Mouse (Mus musculus) hindbrain, embryonic 13.5 days (tissue): Measurements from ENCODE around the gene Mrpl24. TPM values are rescaled to one million over a fixed set of nuclear protein-coding genes. Genes with fewer than 3 reads are reported as not detected.
"Not testable (repeated sequence)": the region's sequence is repeated elsewhere in the genome, so short reads cannot be mapped to it uniquely, and the experiment has no call there.

Experiments
- ATAC-seq: fragments of 200-750 bp; cut with Nextera tagmentation; 2 replicates; pipeline ENCODE4 v1.8.0; 2017; ENCODE audit warnings: moderate TSS enrichment; ENCODE audit not compliant: low FRiP score
- H3K27ac ChIP-seq: fragments of 300-500 bp; sonication (generic); 2 replicates; pipeline ENCODE4 v1.5.1; 2015; ENCODE audit warnings: inconsistent platforms, mild to moderate bottlenecking, moderate library complexity
- H3K27me3 ChIP-seq: fragments of 300-500 bp; sonication (generic); 2 replicates; pipeline ENCODE4 v1.6.1; 2015; ENCODE audit warnings: mild to moderate bottlenecking, inconsistent platforms
- H3K36me3 ChIP-seq: fragments of 300-500 bp; sonication (generic); 2 replicates; pipeline ENCODE4 v1.6.1; 2015; ENCODE audit warnings: mild to moderate bottlenecking, inconsistent platforms
- H3K4me1 ChIP-seq: fragments of 300-500 bp; sonication (generic); replicated peaks from 2 replicates; pipeline ENCODE4 v1.6.1; 2015; ENCODE audit warnings: inconsistent platforms
- H3K4me2 ChIP-seq: fragments of 300-500 bp; sonication (generic); 2 replicates; pipeline ENCODE4 v1.6.1; 2015; ENCODE audit warnings: inconsistent platforms, mild to moderate bottlenecking, moderate library complexity
- H3K4me3 ChIP-seq: fragments of 300-500 bp; sonication (generic); 2 replicates; pipeline ENCODE4 v1.5.1; 2015; ENCODE audit warnings: mild to moderate bottlenecking, inconsistent platforms
- H3K9ac ChIP-seq: fragments of 300-500 bp; sonication (generic); 2 replicates; pipeline ENCODE4 v1.6.1; 2015; ENCODE audit warnings: mild to moderate bottlenecking, inconsistent platforms
- H3K9me3 ChIP-seq: fragments of 300-500 bp; sonication (generic); 2 replicates; pipeline ENCODE4 v1.6.1; 2016; ENCODE audit warnings: inconsistent platforms
- WGBS: fragments of 180-500 bp; shearing (Covaris S2); methylation state at CpG from one replicate; pipeline ENCODE4 v1.1.7; 2015; 5-methylcytosine and 5-hydroxymethylcytosine counted together
- polyA plus RNA-seq: library from polyadenylated mRNA; unstranded; fragments of >200 nt; fragmentation: Nextera tagmentation; extraction: Ambion mirVana; gene quantifications from 2 replicates; pipeline ENCODE4 v1.2.1, GENCODE M21; 2015

Gene Mrpl24
- 63.9 and 70.1 TPM in 2 replicates for polyA plus RNA-seq

GRCm38 (mm10) chr3:87919336-87920108, at the start of gene Mrpl24:
TSS of gene Mrpl24 (plus strand) at chr3:87919506.
- Histone ChIP-seq H3K9me3 (no peaks in the 10 kb centered on the region), H3K4me2 (peak within 1 kb of the TSS; percentile 91), H3K4me3 (peak within 1 kb of the TSS; percentile 71), H3K4me1 (peaks cover 17% of the 10 kb centered on the region), H3K9ac (peak within 1 kb of the TSS; percentile 81), H3K27me3 (no peaks in the 10 kb centered on the region), H3K36me3 (peaks cover 53% of the 10 kb centered on the region), H3K27ac (peak within 1 kb of the TSS; percentile 86)
- ATAC-seq, result peak; percentile 86
- WGBS, result under 1% methylated on average over 30 of the region's 30 CpGs

GRCm38 (mm10) chr3:87877730-87878129, 41.6 kb upstream of the Mrpl24 start:
- Histone ChIP-seq H3K4me3 (no peak overlapping the region), H3K4me1 (peaks cover 3% of the 10 kb centered on the region; the same call in 1 of the 2 replicates), H3K4me2 (no peak overlapping the region), H3K9ac (no peak overlapping the region), H3K27ac (no peak overlapping the region), H3K9me3 (no peaks in the 10 kb centered on the region), H3K36me3 (peaks cover 23% of the 10 kb centered on the region), H3K27me3 (no peaks in the 10 kb centered on the region)
- no peak for ATAC-seq
- WGBS, result 98% methylated on average over 4 of the region's 4 CpGs

GRCm38 (mm10) chr3:87884291-87884690, 35.0 kb upstream of the Mrpl24 start:
- Histone ChIP-seq H3K9me3 (no peaks in the 10 kb centered on the region), H3K27ac (peak overlapping the region; percentile 89; the same call in 1 of the 2 replicates), H3K4me2 (peak overlapping the region; percentile 89), H3K9ac (peak overlapping the region; percentile 96), H3K36me3 (peaks cover 20% of the 10 kb centered on the region), H3K27me3 (no peaks in the 10 kb centered on the region), H3K4me1 (peaks cover 24% of the 10 kb centered on the region), H3K4me3 (peak overlapping the region; percentile 99)
- 1% methylated on average over 3 of the region's 3 CpGs for WGBS
- no peak for ATAC-seq

DNA sequence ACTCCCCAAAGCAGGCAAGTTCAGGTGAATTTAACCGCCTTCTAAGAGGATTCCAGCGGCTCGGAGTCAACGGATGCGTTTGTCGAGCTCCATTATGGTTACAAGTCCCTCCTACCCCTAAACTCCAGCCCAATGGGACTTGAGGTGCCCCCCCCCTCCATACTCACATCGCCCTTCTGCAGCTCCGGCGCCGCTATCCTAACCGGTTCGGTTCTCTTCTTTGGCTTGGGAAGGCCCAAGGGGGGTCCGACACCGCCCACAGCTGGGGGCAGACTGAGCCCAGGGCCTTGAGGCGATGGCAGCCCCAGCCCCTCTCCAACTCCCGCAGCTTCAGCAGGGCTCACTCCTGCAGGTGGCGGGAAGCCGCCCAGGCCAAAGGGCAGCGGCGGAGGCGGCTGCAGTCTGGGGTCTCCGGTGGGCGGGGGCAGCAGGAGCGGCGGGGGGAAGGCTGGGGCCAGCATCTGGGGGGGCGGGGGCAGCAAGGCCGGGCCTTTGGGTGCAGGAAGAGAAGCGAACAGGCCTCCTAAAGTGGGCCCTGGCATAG, 34.5 kb upstream of the Mrpl24 start:
- Histone ChIP-seq H3K9ac (peak overlapping the region; percentile 96), H3K27me3 (no peaks in the 10 kb centered on the region), H3K4me3 (peak overlapping the region; percentile 99), H3K27ac (peak overlapping the region; percentile 89), H3K9me3 (no peaks in the 10 kb centered on the region), H3K4me2 (peak overlapping the region; percentile 89), H3K4me1 (peaks cover 24% of the 10 kb centered on the region), H3K36me3 (peaks cover 18% of the 10 kb centered on the region)
- ATAC-seq, result peak; percentile 11; the same call in 1 of the 2 replicates
- under 1% methylated on average over 25 of the region's 28 CpGs for WGBS

DNA sequence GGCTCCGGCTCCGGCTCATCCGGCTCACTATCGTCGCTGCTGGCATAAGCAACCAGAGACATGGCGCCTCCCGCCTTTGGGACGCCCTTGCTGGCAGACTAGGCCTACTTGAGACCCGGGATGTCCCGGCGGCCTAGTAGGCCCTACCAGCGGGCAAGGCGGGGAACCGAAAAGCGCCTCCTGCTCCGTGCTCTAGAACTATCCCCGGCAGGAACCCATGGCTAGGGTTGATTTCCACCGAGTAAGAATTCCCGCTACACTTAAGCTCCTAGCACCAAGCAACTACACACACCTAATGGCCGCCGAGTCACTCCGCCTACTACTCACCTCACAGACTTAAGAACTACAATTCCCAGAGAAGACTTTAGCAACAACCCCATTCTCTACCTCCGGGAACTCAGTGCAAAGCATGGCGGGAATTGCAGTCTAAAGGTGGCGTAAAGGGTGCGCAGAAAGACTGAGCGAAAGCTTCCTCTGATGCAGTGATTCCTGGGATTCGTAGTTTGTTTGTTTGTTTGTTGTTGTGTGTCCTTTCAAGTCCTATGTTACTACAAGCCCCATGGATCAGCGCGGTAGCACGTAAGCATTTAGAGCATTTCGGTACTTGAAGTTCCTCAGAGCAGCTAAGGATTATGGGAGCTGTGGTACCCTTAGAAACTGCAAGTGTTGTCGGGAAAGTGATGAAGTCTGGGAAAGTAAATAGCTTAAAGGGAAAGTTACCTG, 33.9 kb upstream of the Mrpl24 start, which contains the start of gene Prcc:
Gene Prcc (minus strand): TSS at position 328 of the 723 bp plus-strand sequence.
- Histone ChIP-seq H3K4me3 (peak within 1 kb of the TSS; percentile 99), H3K27me3 (no peaks in the 10 kb centered on the region), H3K4me2 (peak within 1 kb of the TSS; percentile 89), H3K27ac (peak within 1 kb of the TSS; percentile 89), H3K4me1 (peaks cover 24% of the 10 kb centered on the region), H3K9me3 (no peaks in the 10 kb centered on the region), H3K36me3 (peaks cover 13% of the 10 kb centered on the region), H3K9ac (peak within 1 kb of the TSS; percentile 96)
- WGBS, result 0% methylated on average over 33 of the region's 33 CpGs
- peak; percentile 98 for ATAC-seq

DNA sequence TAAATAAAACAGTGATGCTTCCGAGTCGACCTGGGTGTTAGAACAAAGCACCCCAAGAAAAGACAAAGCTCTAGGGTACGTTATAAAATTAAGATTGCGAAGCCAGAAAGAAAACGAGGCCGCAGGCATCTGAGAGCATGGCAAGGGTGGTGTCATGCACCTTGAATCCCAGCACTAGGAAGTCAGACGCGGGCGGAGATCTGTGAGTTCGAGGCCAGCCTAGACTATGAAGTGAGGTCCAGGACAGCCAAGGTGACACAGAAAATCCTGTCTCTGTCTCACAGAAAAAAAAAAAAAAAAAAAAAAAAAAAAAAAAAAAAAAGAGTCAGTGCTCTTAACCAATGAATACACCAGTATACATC, 33.3 kb upstream of the Mrpl24 start:
- peaks cover 24% of the 10 kb centered on the region for H3K4me1 ChIP-seq
- H3K9me3 ChIP-seq, result no peaks in the 10 kb centered on the region
- peaks cover 9% of the 10 kb centered on the region; the same call in 1 of the 2 replicates for H3K36me3 ChIP-seq
- no peaks in the 10 kb centered on the region for H3K27me3 ChIP-seq
- WGBS, result 15% methylated on average over 10 of the region's 10 CpGs
- peak overlapping the region; percentile 99 for H3K4me3 ChIP-seq
- ATAC-seq, result peak; percentile 33
- peak overlapping the region; percentile 48 for H3K4me2 ChIP-seq
- H3K9ac ChIP-seq, result peak overlapping the region; percentile 59; the same call in 1 of the 2 replicates
- H3K27ac ChIP-seq, result no peak overlapping the region

- no peak for ATAC-seq
- H3K4me3 ChIP-seq, result peak overlapping the region; percentile 99
- H3K9ac ChIP-seq, result no peak overlapping the region
- H3K36me3 ChIP-seq, result peaks cover 6% of the 10 kb centered on the region; the same call in 1 of the 2 replicates
- H3K4me1 ChIP-seq, result peaks cover 24% of the 10 kb centered on the region
- no peaks in the 10 kb centered on the region for H3K27me3 ChIP-seq
- 87% methylated on average over 6 of the region's 6 CpGs for WGBS
- peak overlapping the region; percentile 48 for H3K4me2 ChIP-seq
- no peaks in the 10 kb centered on the region for H3K9me3 ChIP-seq
- no peak overlapping the region for H3K27ac ChIP-seq
Measured at GRCm38 (mm10) chr3:87886416-87886815, 32.9 kb upstream of the Mrpl24 start.

- H3K4me1 ChIP-seq, result peaks cover 22% of the 10 kb centered on the region
- ATAC-seq, H3K4me3 ChIP-seq, H3K9me3 ChIP-seq, H3K9ac ChIP-seq, H3K4me2 ChIP-seq, H3K27me3 ChIP-seq, H3K36me3 ChIP-seq, H3K27ac ChIP-seq: not testable (repeated sequence)
- 88% methylated on average over 4 of the region's 4 CpGs for WGBS
Measured at GRCm38 (mm10) chr3:87887400-87887799, 31.9 kb upstream of the Mrpl24 start.

DNA sequence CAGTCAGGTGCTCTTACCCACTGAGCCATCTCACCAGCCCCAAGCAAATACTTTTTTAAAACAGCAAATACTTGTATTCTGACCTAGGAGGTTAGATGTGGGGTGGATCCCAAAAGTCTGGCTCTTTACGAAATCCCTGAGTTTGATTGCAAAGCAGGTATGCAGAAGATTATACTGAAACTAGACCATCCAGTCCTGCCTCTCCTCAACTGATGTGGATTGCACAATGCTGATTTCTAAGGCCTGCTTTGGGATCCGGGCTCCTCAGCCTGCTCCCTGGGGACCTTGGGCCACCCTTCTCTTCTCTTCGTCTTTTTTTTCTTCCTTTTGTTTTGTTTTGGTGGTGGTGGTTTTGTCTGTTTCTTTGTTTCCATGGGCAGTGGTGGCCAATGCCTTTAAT, 27.8 kb upstream of the Mrpl24 start:
- ATAC-seq, result no peak

GRCm38 (mm10) chr3:87893367-87893905, 25.9 kb upstream of the Mrpl24 start:
- Histone ChIP-seq H3K4me2 (no peak overlapping the region), H3K27me3 (no peaks in the 10 kb centered on the region), H3K4me3 (no peak overlapping the region), H3K4me1 (no peaks in the 10 kb centered on the region), H3K9me3 (no peaks in the 10 kb centered on the region), H3K36me3 (no peaks in the 10 kb centered on the region), H3K27ac (no peak overlapping the region), H3K9ac (no peak overlapping the region)
- no peak for ATAC-seq
- 79% methylated on average over 3 of the region's 3 CpGs for WGBS

More for the DNA sequence above, 27.8 kb upstream of the Mrpl24 start:
- 52% methylated on average over 3 of the region's 3 CpGs for WGBS
- H3K27me3 ChIP-seq, result no peaks in the 10 kb centered on the region
- no peak overlapping the region for H3K27ac ChIP-seq
- H3K4me2 ChIP-seq, result no peak overlapping the region
- no peak overlapping the region for H3K4me3 ChIP-seq
- H3K36me3 ChIP-seq, result no peaks in the 10 kb centered on the region
- H3K9ac ChIP-seq, result no peak overlapping the region
- no peaks in the 10 kb centered on the region for H3K4me1 ChIP-seq
- H3K9me3 ChIP-seq, result no peaks in the 10 kb centered on the region

DNA sequence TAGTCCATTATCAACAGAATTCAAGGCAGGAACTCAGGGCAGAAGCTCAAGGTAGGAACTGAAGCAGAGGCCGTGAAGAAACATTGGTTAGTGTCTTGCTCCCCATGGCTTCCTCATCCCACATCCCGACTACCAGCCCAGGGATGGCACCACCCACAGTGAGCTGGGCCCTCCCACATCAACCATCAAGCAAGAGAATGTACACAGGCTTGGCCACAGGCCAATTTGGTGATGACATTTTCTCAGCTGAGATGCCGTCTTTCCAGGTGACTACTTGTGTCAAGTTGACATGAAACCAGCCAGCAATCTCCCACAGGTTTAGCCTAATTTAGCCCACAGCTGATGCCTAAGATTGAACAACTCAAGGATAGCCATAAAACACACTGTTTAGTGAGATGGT, 20.0 kb upstream of the Mrpl24 start:
- no peak overlapping the region for H3K27ac ChIP-seq
- no peak overlapping the region for H3K9ac ChIP-seq
- no peaks in the 10 kb centered on the region for H3K27me3 ChIP-seq
- WGBS, result 70% methylated on average over 3 of the region's 3 CpGs
- no peak for ATAC-seq
- H3K9me3 ChIP-seq, result no peaks in the 10 kb centered on the region
- no peaks in the 10 kb centered on the region for H3K36me3 ChIP-seq
- no peaks in the 10 kb centered on the region for H3K4me1 ChIP-seq
- H3K4me3 ChIP-seq, result no peak overlapping the region
- no peak overlapping the region for H3K4me2 ChIP-seq

DNA sequence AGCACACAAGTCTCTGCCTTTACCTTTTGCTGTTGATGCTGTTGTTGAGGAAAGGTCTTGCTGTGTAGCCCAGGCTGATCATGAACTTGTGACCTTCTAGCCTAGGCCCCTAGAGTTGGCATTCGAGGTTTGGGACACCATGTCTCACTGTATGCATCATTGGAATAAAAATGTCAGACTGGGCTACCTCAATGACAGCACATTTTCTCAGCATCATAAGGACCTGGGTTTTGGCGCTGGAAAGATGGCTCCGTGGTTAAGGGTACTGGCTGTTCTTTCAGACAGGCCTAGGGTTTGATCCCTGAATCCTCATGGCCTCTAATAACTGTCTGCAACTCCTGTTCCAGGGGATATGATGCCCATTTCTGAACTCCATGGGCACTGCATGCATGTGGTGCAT, 19.5 kb upstream of the Mrpl24 start:
- H3K9ac ChIP-seq, result no peak overlapping the region
- no peaks in the 10 kb centered on the region for H3K9me3 ChIP-seq
- H3K36me3 ChIP-seq, result no peaks in the 10 kb centered on the region
- no peak for ATAC-seq
- no peaks in the 10 kb centered on the region for H3K27me3 ChIP-seq
- no peaks in the 10 kb centered on the region for H3K4me1 ChIP-seq
- H3K4me2 ChIP-seq, result no peak overlapping the region
- WGBS, result 80% methylated on average over 3 of the region's 3 CpGs
- no peak overlapping the region for H3K4me3 ChIP-seq
- no peak overlapping the region for H3K27ac ChIP-seq
